Mouse (Mus musculus): ENCODE measurements at regions not wholly inside any gene's neighbourhood (a gene's known extent, or its start where the extent isn't known, plus 50 kb on each side); places are given as distances from the start of the nearest gene placed in this dataset.
"Not testable (repeated sequence)": the region's sequence is repeated elsewhere in the genome, so short reads cannot be mapped to it uniquely, and the experiment has no call there.

DNA sequence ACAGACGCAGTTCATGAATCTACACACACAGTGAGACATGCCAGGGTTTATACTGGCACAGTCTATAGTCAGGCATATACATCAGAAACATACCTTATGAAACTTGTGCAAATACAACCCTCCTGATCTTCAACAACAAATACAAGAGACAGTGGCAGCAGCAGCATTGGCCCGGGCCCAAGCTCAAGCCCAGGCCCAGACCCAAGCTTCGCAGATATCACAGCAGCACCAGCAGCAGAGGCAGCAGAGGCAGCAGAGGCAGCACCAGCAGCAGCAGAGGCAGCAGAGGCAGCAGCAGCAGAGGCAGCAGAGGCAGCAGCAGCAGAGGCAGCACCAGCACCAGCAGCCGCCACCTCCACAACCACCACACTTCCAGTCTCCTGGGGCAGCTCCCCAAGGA lies 80.0 kb downstream of the Samd9l start:
- no peak for DNase-seq

DNA sequence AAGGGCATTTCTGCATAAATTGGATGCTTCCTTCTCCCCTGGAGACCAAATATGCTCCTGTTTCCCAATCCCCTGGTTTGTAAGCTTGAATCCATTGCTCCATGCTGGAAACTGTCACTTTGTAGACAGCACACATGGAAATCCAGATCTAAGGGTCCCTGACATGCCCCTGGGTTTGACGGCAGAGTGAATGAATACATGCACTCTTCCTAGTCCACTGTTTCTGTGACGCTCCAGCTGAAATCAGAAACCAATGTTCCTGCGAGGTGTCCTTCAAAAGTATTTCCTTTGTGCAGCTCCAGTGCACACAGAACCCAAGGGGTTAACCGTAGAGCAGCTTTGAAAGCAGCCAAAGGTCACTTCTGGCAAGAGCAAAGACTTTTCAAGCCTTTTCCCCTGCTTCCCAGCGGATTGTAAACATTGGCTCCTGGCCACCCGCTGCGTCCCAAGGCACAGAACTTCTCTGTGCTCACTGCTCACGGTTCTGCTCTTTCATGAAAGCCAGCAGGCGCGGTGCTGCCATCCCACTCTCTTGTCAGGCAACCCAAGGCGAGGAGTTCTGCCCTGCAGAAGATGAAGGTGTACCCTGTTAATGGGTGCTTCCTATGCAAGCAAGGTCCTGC lies 91.7 kb downstream of the Samd9l start:
- DNase-seq = peak; percentile 70

- DNase-seq = not testable (repeated sequence)
These were observed 94.3 kb downstream of the Samd9l start for GRCm38 (mm10) chr6:3304881-3305620.

DNA sequence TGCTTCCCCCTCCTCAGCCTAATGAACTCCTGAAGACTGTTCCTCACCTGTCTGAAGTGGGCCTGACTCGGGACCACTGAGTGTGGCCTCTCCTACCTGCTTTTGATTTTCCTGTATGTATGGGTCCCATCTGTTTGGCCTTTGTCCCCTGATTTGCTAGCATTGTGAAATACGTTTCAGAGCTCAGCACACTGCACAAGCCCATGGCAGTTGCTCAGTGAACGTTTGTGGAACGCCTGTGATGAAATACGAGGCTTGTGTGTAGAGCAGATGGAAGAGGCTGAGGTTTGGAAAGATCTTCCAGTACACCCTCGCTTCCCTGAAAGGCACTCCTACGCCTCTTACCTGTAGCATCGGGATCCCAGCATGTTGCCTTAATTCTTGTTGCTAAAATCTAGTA lies 106.1 kb downstream of the Samd9l start:
- DNase-seq = not testable (repeated sequence)

DNA sequence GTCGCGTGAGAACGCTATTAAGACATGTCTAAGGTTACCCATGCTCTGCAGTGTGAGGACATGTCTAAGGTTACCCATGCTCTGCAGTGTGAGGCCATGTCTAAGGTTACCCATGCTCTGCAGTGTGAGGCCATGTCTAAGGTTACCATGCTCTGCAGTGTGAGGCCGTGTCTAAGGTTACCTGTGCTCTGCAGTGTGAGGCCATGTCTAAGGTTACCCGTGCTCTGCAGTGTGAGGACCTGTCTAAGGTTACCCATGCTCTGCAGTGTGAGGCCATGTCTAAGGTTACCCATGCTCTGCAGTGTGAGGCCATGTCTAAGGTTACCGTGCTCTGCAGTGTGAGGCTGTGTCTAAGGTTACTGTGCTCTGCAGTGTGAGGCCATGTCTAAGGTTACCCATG lies 107.4 kb downstream of the Samd9l start:
- DNase-seq = not testable (repeated sequence)

GRCm38 (mm10) chr6:3268726-3269125 lies 130.6 kb downstream of the Samd9l start:
- DNase-seq = not testable (repeated sequence)

DNA sequence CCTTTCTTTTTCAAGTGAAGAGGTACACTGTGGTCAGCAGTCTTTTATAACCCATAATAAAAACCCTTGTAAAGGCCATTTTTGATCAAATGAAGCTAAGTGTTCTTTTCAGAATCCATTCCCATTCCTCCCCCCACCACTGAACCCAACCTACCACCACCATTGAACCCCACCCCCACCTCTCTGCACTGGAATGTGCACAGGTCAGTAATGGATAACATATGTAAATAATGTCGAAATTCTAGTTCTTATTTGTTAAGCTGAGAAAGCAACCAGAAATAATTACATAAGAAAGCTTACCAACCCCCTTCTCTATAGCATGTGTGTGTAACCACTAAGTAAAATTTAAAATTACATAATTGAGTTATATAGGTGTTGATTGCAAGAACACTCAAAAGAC lies 133.9 kb downstream of the Samd9l start:
- not testable (repeated sequence) for DNase-seq

Data from kidney, adult 9 months (tissue).